Mouse (Mus musculus): ENCODE data around the gene Uba2. TPM values are rescaled to one million over a fixed set of nuclear protein-coding genes. Genes with fewer than 3 reads are reported as not detected.

The Uba2 gene
- polyA plus RNA-seq, 1 experiment from 2014 or later = 80.5 TPM

DNA sequence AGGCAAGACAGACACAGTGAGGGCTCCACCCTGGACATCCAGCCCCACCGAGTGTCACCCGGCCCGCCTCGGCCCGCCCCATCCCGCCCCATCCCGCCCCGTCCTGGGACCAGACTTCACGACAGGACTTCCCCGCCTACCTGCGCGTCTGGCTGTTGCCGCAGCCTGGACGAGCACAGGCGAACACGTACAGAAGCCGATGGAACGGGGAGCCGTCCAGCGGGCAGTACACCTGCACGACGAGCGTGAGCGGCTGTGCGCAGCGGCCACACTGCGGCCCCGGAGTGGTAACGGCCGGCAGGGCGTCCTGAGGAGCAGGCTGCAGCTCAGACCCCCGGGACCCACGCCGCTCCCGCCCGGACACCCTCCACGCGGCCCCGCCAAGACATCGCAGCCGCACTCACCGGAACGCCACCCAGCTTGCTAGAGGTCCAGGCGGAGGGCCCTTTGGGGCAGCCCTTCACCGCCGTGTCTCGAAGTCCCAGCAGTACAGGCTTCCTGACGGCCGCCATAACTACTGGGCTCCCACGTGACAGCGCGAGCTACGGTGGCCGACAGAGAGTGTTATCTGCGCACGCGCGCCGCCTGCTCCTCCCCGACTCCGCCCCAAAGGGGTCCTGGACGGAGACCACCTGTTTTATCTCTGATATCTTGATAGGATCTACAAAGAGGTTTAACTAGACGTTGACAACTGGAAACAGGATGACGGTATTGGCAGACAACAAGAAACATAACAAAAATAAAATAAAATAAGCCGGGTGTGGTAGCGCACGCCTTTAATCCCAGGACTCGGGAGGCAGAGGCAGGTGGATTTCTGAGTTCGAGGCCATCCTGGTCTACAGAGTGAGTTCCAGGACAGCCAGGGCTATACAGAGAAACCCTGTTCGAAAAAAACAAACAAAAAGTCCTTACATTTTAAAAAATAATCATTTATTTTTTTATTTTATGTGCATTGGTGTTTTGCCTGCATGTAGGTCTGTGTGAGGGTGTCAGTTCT, 27.0 kb upstream of the Uba2 start, which contains the start of gene Pdcd2l:
Pdcd2l (minus strand) TSS at position 530 of the 997 bp plus-strand sequence.
- TF ChIP-seq CTCF (IDR thresholded peaks at IDR 0.05; ENCODE audit: low read depth) (peak; percentile 16; the same call in 1 of the 2 replicates), EP300 (optimal IDR thresholded peaks at IDR 0.05) (no peak)
- Histone ChIP-seq H3K36me3 (ENCODE audit: control insufficient read depth, insufficient read depth, low read length) (peaks cover 7% of the 10 kb centered on the region), H3K9me3 (ENCODE audit: control insufficient read depth, low read length) (no peaks in the 10 kb centered on the region), H3K9ac (ENCODE audit: low read length) (peak within 1 kb of the TSS; percentile 95), H3K4me3 (ENCODE audit: low read depth, low read length) (peak within 1 kb of the TSS; percentile 98), H3K27me3 (ENCODE audit: control insufficient read depth, insufficient read depth, low read length) (no peaks in the 10 kb centered on the region), H3K4me2 (replicated peaks; ENCODE audit: low read depth) (peak within 1 kb of the TSS; percentile 73), H3K4me1 (replicated peaks; ENCODE audit: control insufficient read depth, insufficient read depth) (no peaks in the 10 kb centered on the region), H3K27ac (replicated peaks) (peak within 1 kb of the TSS; percentile 89)
- ATAC-seq (ENCODE audit: low FRiP score, low TSS enrichment) = peak; percentile 86
- peak; percentile 89 for DNase-seq (ENCODE audit: low spot score)
- 2% methylated on average over 69 of the region's 70 CpGs for WGBS

- Histone ChIP-seq H3K9me3 (ENCODE audit: control insufficient read depth, low read length) (no peaks in the 10 kb centered on the region), H3K4me3 (ENCODE audit: low read depth, low read length) (peak overlapping the region; percentile 98), H3K4me1 (replicated peaks; ENCODE audit: control insufficient read depth, insufficient read depth) (no peaks in the 10 kb centered on the region), H3K27ac (replicated peaks) (peak overlapping the region; percentile 89; the same call in 1 of the 2 replicates), H3K27me3 (ENCODE audit: control insufficient read depth, insufficient read depth, low read length) (no peaks in the 10 kb centered on the region), H3K4me2 (replicated peaks; ENCODE audit: low read depth) (peak overlapping the region; percentile 73), H3K9ac (ENCODE audit: low read length) (peak overlapping the region; percentile 95), H3K36me3 (ENCODE audit: control insufficient read depth, insufficient read depth, low read length) (peaks cover 7% of the 10 kb centered on the region)
- 47% methylated on average over 3 of the region's 3 CpGs for WGBS
- peak; percentile 50; the same call in 1 of the 2 replicates for ATAC-seq (ENCODE audit: low FRiP score, low TSS enrichment)
- no peak for DNase-seq (ENCODE audit: low spot score)
- no peak for TF ChIP-seq EP300 (optimal IDR thresholded peaks at IDR 0.05)
- peak; percentile 69 for TF ChIP-seq CTCF (IDR thresholded peaks at IDR 0.05; ENCODE audit: low read depth)
Observed at GRCm38 (mm10) chr7:34195632-34196031, 26.2 kb upstream of the Uba2 start.

DNA sequence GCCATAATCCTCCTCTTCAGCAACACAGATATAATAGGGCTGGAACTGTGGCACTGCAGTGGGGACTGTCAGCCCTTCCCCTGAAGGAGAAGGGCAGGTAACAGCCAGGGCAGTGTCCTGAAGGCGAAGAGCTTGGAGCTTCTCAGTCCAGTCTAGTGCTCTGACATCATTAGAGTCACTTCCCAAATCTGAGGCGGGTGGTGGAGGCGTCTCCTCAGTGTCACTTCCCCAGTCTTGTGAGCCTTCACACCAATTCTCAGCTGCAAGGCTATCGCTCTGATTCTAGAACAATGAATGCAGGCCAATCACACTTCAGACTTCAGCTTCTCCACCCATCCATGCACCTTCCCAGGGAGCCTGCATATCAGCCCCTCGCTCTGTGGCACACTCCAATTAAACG, 23.4 kb upstream of the Uba2 start:
- ATAC-seq (ENCODE audit: low FRiP score, low TSS enrichment) (no peak), DNase-seq (ENCODE audit: low spot score) (no peak)
- WGBS = 91% methylated on average over 6 of the region's 6 CpGs
- Histone ChIP-seq H3K4me3 (ENCODE audit: low read depth, low read length) (no peak overlapping the region), H3K4me2 (replicated peaks; ENCODE audit: low read depth) (no peak overlapping the region), H3K9me3 (ENCODE audit: control insufficient read depth, low read length) (no peaks in the 10 kb centered on the region), H3K4me1 (replicated peaks; ENCODE audit: control insufficient read depth, insufficient read depth) (no peaks in the 10 kb centered on the region), H3K36me3 (ENCODE audit: control insufficient read depth, insufficient read depth, low read length) (peaks cover 15% of the 10 kb centered on the region), H3K9ac (ENCODE audit: low read length) (no peak overlapping the region), H3K27ac (replicated peaks) (no peak overlapping the region), H3K27me3 (ENCODE audit: control insufficient read depth, insufficient read depth, low read length) (no peaks in the 10 kb centered on the region)
- no peak for TF ChIP-seq EP300 (optimal IDR thresholded peaks at IDR 0.05)
- TF ChIP-seq CTCF (IDR thresholded peaks at IDR 0.05; ENCODE audit: low read depth) = no peak

- DNase-seq (ENCODE audit: low spot score) = no peak
- Histone ChIP-seq H3K4me1 (replicated peaks; ENCODE audit: control insufficient read depth, insufficient read depth) (no peaks in the 10 kb centered on the region), H3K9ac (ENCODE audit: low read length) (no peak overlapping the region), H3K4me3 (ENCODE audit: low read depth, low read length) (no peak overlapping the region), H3K9me3 (ENCODE audit: control insufficient read depth, low read length) (no peaks in the 10 kb centered on the region), H3K4me2 (replicated peaks; ENCODE audit: low read depth) (no peak overlapping the region), H3K36me3 (ENCODE audit: control insufficient read depth, insufficient read depth, low read length) (peaks cover 35% of the 10 kb centered on the region), H3K27me3 (ENCODE audit: control insufficient read depth, insufficient read depth, low read length) (no peaks in the 10 kb centered on the region), H3K27ac (replicated peaks) (no peak overlapping the region)
- TF ChIP-seq CTCF (IDR thresholded peaks at IDR 0.05; ENCODE audit: low read depth) (no peak), EP300 (optimal IDR thresholded peaks at IDR 0.05) (no peak)
- no peak for ATAC-seq (ENCODE audit: low FRiP score, low TSS enrichment)
- 88% methylated on average over 12 of the region's 12 CpGs for WGBS
Observed at GRCm38 (mm10) chr7:34189376-34189989, 20.1 kb upstream of the Uba2 start.

DNA sequence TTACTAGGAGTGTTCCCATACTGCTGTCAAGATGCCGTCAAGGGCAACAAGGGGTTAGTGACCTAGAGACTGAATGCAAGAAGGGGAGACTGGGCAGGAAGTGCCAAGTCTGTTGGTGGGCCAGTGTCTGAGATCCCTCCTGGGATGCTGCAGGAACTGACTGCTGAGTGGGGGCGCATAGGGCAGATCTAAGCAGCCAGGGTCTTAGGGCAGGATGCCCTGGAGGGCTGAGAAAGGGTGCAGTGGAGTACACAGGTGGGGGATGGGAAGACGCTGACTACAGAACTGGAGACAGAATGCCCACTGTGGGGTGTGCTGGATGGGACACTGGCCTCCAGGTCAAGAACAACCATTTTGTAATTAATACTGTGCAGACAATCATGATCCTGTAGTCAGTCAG, 14.4 kb upstream of the Uba2 start:
- no peak overlapping the region for H3K9ac ChIP-seq (ENCODE audit: low read length)
- H3K36me3 ChIP-seq (ENCODE audit: control insufficient read depth, insufficient read depth, low read length) = peaks cover 29% of the 10 kb centered on the region
- no peaks in the 10 kb centered on the region for H3K9me3 ChIP-seq (ENCODE audit: control insufficient read depth, low read length)
- H3K27me3 ChIP-seq (ENCODE audit: control insufficient read depth, insufficient read depth, low read length) = no peaks in the 10 kb centered on the region
- no peak overlapping the region for H3K4me2 ChIP-seq (replicated peaks; ENCODE audit: low read depth)
- ATAC-seq (ENCODE audit: low FRiP score, low TSS enrichment) = peak; percentile 47
- TF ChIP-seq EP300 (optimal IDR thresholded peaks at IDR 0.05) (no peak), CTCF (IDR thresholded peaks at IDR 0.05; ENCODE audit: low read depth) (no peak)
- no peak overlapping the region for H3K4me3 ChIP-seq (ENCODE audit: low read depth, low read length)
- DNase-seq (ENCODE audit: low spot score) = no peak
- H3K27ac ChIP-seq (replicated peaks) = peak overlapping the region; percentile 45; the same call in 1 of the 2 replicates
- WGBS = 82% methylated on average over 3 of the region's 3 CpGs
- H3K4me1 ChIP-seq (replicated peaks; ENCODE audit: control insufficient read depth, insufficient read depth) = no peaks in the 10 kb centered on the region

All from stomach, postnatal 0 days (tissue).